27 mouse cellular contexts compared by ENCODE assay signal in the genomic region with DNA sequence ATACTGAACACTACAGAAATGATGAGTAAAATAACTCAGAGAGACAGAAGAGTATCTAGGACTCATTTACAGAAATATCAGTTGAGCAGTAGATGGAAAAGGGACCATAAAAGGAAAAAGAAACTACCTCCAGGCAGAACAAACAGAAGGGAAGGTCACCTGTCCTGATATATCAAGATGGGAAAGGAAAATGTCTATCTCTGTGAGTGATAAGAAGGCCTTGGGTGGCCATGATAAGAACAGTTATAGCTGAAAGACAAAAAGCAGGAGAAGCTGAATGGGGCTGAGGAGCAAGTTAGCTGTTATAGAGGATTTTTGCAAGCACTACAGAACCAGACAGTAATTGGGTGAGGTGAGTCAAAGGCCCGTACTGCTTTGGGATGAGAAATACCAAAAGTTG.
DNase-seq lines count a peak whose midpoint lies in the region; ATAC-seq and TF ChIP-seq lines count a peak whose summit lies in the region.
"Had no signal": no experiment of that assay in that cellular context is flagged by ENCODE, and none has a peak within 500 bp of the region (broad histone marks: within the 10 kb centered on the region; RNA-seq: fewer than 3 reads in every experiment).

No protein-coding gene starts in this region.

- H3K4me3 ChIP-seq in liver, embryonic 11.5 days (ENCODE audit: low read depth, low read length): no peak overlapping the region
- no peak overlapping the region for H3K4me3 ChIP-seq in liver, embryonic 14.5 days (ENCODE audit: insufficient read depth in 1 of 2, low read depth in 2 of 2, low read length in 2 of 2)
- H3K4me3 ChIP-seq in liver, postnatal 0 days (ENCODE audit: low read depth, low read length): no peak overlapping the region
- H3K4me3 ChIP-seq: embryonic facial prominence, embryonic 12.5 days; embryonic facial prominence, embryonic 15.5 days; gastrocnemius, adult 2 months; heart, adult 2 months; heart, embryonic 10.5 days; heart, embryonic 13.5 days; hindbrain, embryonic 12.5 days; hindbrain, embryonic 15.5 days had no signal

- no peak for TF ChIP-seq CTCF in liver, embryonic 14.5 days (IDR thresholded peaks at IDR 0.05; ENCODE audit: low read depth)
- TF ChIP-seq CTCF in liver, postnatal 0 days (IDR thresholded peaks at IDR 0.05; ENCODE audit: low read depth): no peak

- WGBS in liver, embryonic 11.5 days: 79% methylated on average over 1 of the region's 1 CpGs
- WGBS in liver, embryonic 14.5 days (ENCODE audit: insufficient replicate concordance): 38% methylated on average over 1 of the region's 1 CpGs
- 65% methylated on average over 1 of the region's 1 CpGs for WGBS in liver, postnatal 0 days (ENCODE audit: insufficient replicate concordance)

- H3K4me1 ChIP-seq in liver, embryonic 11.5 days (replicated peaks; ENCODE audit: control insufficient read depth, insufficient read depth, low read length): peaks cover 46% of the 10 kb centered on the region
- peaks cover 46 to 47% of the 10 kb centered on the region in 2 experiments for H3K4me1 ChIP-seq in liver, embryonic 14.5 days (replicated peaks; ENCODE audit: control insufficient read depth in 2 of 2, insufficient read depth in 2 of 2, low read length in 1 of 2)
- H3K4me1 ChIP-seq in liver, postnatal 0 days (ENCODE audit: insufficient read depth): peaks cover 11% of the 10 kb centered on the region
- H3K4me1 ChIP-seq: embryonic facial prominence, embryonic 12.5 days; embryonic facial prominence, embryonic 15.5 days; hindbrain, embryonic 15.5 days had no signal

- no peak for DNase-seq in liver, embryonic 11.5 days (ENCODE audit: low spot score)
- no peak for DNase-seq in liver
- DNase-seq in liver, embryonic 14.5 days (ENCODE audit: low read depth in 3 of 3, low spot score in 3 of 3): no peak
- no peak for DNase-seq in liver, postnatal 0 days
- no peak for DNase-seq in spleen, postnatal 4 days (ENCODE audit: low spot score in 2 of 2)
- DNase-seq in urinary bladder, postnatal 10 days (ENCODE audit: low spot score): no peak
- DNase-seq in right cerebral cortex, postnatal 36 days (ENCODE audit: low spot score in 2 of 2): no peak
- DNase-seq: adrenal gland, adult 2 months; adrenal gland, postnatal 14 days; B cell, adult 2 months; cerebellum, adult 11 months; cerebellum, adult 2 months; cerebellum, adult 9-11 months; cerebellum, postnatal 25 days; forebrain, postnatal 0 days; gastrocnemius, adult 2 months; gastrocnemius, postnatal 14 days; heart, adult 2 months had no signal

- H3K9me3 ChIP-seq in liver, embryonic 11.5 days (ENCODE audit: control insufficient read depth, low read length): no peaks in the 10 kb centered on the region
- no peaks in the 10 kb centered on the region for H3K9me3 ChIP-seq in liver, embryonic 14.5 days (ENCODE audit: control insufficient read depth, low read length)
- no peaks in the 10 kb centered on the region for H3K9me3 ChIP-seq in liver, postnatal 0 days (ENCODE audit: low read length)
- H3K9me3 ChIP-seq: embryonic facial prominence, embryonic 12.5 days; embryonic facial prominence, embryonic 15.5 days; G1E; heart, embryonic 10.5 days; heart, embryonic 13.5 days; hindbrain, embryonic 12.5 days; hindbrain, embryonic 15.5 days had no signal

- no peak for ATAC-seq in liver, embryonic 11.5 days (replicated peaks; ENCODE audit: low FRiP score)
- ATAC-seq in liver, embryonic 14.5 days (ENCODE audit: insufficient read depth): no peak
- ATAC-seq in liver, postnatal 0 days: no peak
- ATAC-seq: forebrain, embryonic 14.5 days; forebrain, postnatal 0 days had no signal

- H3K27me3 ChIP-seq in liver, embryonic 11.5 days (replicated peaks; ENCODE audit: control insufficient read depth, insufficient read depth, low read length): no peaks in the 10 kb centered on the region
- H3K27me3 ChIP-seq in liver, embryonic 14.5 days (ENCODE audit: control insufficient read depth, insufficient read depth, low read length): no peaks in the 10 kb centered on the region
- no peaks in the 10 kb centered on the region for H3K27me3 ChIP-seq in liver, postnatal 0 days (ENCODE audit: insufficient read depth, low read length)
- H3K27me3 ChIP-seq: CH12.LX; embryonic facial prominence, embryonic 12.5 days; embryonic facial prominence, embryonic 15.5 days; heart, embryonic 13.5 days; hindbrain, embryonic 12.5 days; hindbrain, embryonic 15.5 days had no signal

- no peaks in the 10 kb centered on the region for H3K36me3 ChIP-seq in liver, embryonic 11.5 days (ENCODE audit: control insufficient read depth, insufficient read depth, low read length)
- H3K36me3 ChIP-seq in liver, embryonic 14.5 days (replicated peaks; ENCODE audit: control insufficient read depth, insufficient read depth, low read depth): no peaks in the 10 kb centered on the region
- H3K36me3 ChIP-seq in liver, postnatal 0 days (replicated peaks; ENCODE audit: insufficient read depth, low read length): no peaks in the 10 kb centered on the region
- H3K36me3 ChIP-seq: embryonic facial prominence, embryonic 12.5 days; embryonic facial prominence, embryonic 15.5 days; heart, embryonic 10.5 days; heart, embryonic 13.5 days; hindbrain, embryonic 12.5 days; hindbrain, embryonic 15.5 days had no signal

- peak overlapping the region; percentile 69 for H3K27ac ChIP-seq in liver, embryonic 11.5 days (ENCODE audit: low read depth, low read length)
- peak overlapping the region; percentile 7 for H3K27ac ChIP-seq in liver, embryonic 14.5 days
- peak overlapping the region; percentile 41; the same call in 1 of the 2 replicates for H3K27ac ChIP-seq in liver, postnatal 0 days (ENCODE audit: low read depth)
- H3K27ac ChIP-seq: embryonic facial prominence, embryonic 12.5 days; embryonic facial prominence, embryonic 15.5 days; gastrocnemius, adult 2 months; heart, adult 2 months; heart, embryonic 10.5 days; heart, embryonic 13.5 days; hindbrain, embryonic 12.5 days; hindbrain, embryonic 15.5 days had no signal

- no peak overlapping the region for H3K9ac ChIP-seq in liver, embryonic 11.5 days (ENCODE audit: low read depth, low read length)
- H3K9ac ChIP-seq in liver, embryonic 14.5 days (replicated peaks): no peak overlapping the region
- H3K9ac ChIP-seq in liver, postnatal 0 days (replicated peaks): no peak overlapping the region
- H3K9ac ChIP-seq: embryonic facial prominence, embryonic 12.5 days; embryonic facial prominence, embryonic 15.5 days; forebrain, postnatal 0 days; heart, embryonic 13.5 days; hindbrain, embryonic 12.5 days; hindbrain, embryonic 15.5 days had no signal

- peak overlapping the region; percentile 35 for H3K4me2 ChIP-seq in liver, embryonic 11.5 days
- H3K4me2 ChIP-seq in liver, embryonic 14.5 days (ENCODE audit: low read depth): peak overlapping the region; percentile 31
- no peak overlapping the region for H3K4me2 ChIP-seq in liver, postnatal 0 days (ENCODE audit: low read depth, low read length)
- H3K4me2 ChIP-seq: embryonic facial prominence, embryonic 12.5 days; embryonic facial prominence, embryonic 15.5 days; heart, embryonic 13.5 days; hindbrain, embryonic 12.5 days; hindbrain, embryonic 15.5 days had no signal

- TF ChIP-seq EP300 in liver, embryonic 14.5 days (IDR thresholded peaks at IDR 0.05; ENCODE audit: low read depth): 0 out of 2 replicates have a peak, but pooled peaks have one; percentile 13
- no peak for TF ChIP-seq EP300 in liver, postnatal 0 days (IDR thresholded peaks at IDR 0.05; ENCODE audit: low read depth)

Comparison
In these comparisons a context has a peak if more than half of its experiments do, and no peak if none do; other contexts are left out.
1. H3K27ac ChIP-seq: peak in every context shown above with its lines; median percentile 69 in liver, embryonic 11.5 days; 41 in liver, postnatal 0 days; 7 in liver, embryonic 14.5 days.